Mouse (Mus musculus) bone marrow, adult 2 months (tissue): Measurements from ENCODE around the gene Nqo1.

Experiments
- CTCF ChIP-seq: fragments of 200-500 bp; IDR thresholded peaks from 2 replicates; pipeline ENCODE4 v1.5.1; 2011; ENCODE audit warnings: low read length, control low read depth; ENCODE audit not compliant: control insufficient read depth, insufficient read depth
- POLR2A ChIP-seq: fragments of 200-500 bp; IDR thresholded peaks from 2 replicates; pipeline ENCODE4 v1.6.1; 2011; ENCODE audit warnings: low read depth, mild to moderate bottlenecking, control low read depth, low read length, borderline replicate concordance; ENCODE audit not compliant: control insufficient read depth

DNA sequence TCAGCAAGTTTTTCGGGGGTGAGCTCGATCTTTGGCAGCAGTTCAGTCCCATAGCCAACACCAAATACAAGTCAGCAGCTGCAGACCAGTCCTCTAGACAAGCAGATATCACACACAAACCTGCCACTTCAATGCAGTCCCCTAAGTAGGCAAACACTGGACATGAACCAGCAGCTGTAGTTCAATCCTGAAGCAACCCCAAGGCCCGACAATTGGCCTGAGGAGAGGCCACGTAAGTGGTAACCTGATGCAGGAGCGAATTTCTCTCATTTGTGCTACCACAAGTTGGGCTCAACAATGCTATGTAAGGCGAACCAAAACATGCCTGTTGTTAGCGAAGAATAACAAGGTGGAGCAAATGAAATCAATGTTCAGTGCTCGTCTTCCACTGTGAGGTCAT, 22.3 kb downstream of the Nqo1 start:
- TF ChIP-seq CTCF (no peak), POLR2A (no peak)
